Mouse (Mus musculus) cerebellum, adult 2 months (tissue): ENCODE data around the gene Ptprz1.

Experiments
- CTCF ChIP-seq: fragments of 200-500 bp; IDR thresholded peaks from 2 replicates; pipeline ENCODE4 v1.5.1; 2011; ENCODE audit warnings: low read depth, mild to moderate bottlenecking, control low read depth, low read length, moderate library complexity, borderline replicate concordance; ENCODE audit not compliant: insufficient read depth
- POLR2A ChIP-seq: fragments of 200-500 bp; IDR thresholded peaks from 2 replicates; pipeline ENCODE4 v1.6.1; 2011; ENCODE audit warnings: low read length, control low read depth, borderline replicate concordance; ENCODE audit not compliant: insufficient read depth

DNA sequence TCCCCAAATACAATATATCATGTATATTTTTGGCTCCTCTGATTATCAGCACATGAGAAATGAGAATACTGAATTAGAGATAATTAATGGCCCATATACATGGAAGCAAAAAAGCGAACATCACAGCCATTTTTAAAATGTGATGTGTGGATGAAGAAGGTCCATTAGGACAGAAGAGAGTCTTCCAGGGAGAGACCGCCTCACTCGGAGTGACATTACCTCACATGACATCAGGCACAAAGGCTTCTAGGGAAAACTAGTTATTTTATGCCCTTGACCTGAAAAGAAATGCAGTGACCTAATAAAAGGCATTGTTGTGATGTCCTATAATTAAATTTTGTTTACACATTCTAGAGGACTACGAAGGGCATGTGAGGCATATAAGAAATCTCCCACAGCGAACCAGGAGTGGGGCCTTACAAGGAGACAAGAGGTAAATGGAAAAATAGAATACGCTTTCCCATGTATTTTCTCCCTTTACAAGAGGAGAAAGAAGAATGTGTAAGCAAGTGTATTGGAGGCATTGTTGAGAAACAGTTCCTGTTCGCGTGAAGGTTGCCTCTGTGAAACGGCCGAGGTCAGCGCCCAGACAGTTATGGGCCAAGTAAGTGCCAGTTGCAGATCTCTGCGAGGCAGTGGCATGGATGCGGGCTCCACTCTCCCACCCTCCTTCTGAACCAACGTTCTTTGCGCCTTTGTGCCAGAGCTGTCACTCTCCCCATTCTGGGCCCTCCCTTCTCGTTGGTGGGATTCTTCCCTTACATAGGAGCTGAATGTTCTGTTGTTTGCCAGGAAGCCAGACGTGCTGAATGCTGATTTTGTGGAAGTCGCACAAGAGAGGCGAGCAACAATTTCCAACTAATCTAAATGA, 41.0 kb upstream of the Ptprz1 start:
- TF ChIP-seq CTCF: no peak
- no peak for TF ChIP-seq POLR2A
